Mouse (Mus musculus) liver, embryonic 18 days (tissue): ENCODE data around the gene Fam84a. TPM values are rescaled to one million over a fixed set of nuclear protein-coding genes. Genes with fewer than 3 reads are reported as not detected.

Experiments
- polyA plus RNA-seq: library from polyadenylated mRNA; depleted of rRNA; stranded (reverse); fragments of >200 nt; gene quantifications from 2 replicates; pipeline ENCODE4 v1.2.3, GENCODE M21; 2012; rRNA removed

Fam84a gene
- 0.51 and 0.58 TPM in 2 replicates for polyA plus RNA-seq

DNA sequence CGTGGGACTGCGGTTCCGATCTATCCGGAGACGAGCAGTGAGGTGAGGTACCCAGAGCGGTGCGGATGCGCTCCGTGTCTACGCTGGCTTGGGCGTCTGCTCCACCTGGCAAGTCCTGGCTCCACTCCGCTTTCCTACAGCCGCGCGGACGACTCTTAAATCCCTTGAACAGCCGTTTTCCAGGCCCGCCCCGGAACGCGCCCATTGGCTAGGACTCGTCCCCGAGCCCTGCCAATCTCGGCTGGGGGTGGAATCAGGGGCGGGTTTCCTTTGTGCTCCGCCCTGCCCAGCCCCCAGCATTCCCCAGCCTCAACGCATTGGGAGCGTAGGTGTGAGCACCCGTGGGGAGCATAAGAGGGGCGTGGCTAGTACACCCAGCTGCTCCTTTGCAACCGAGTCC lies at the start of gene Fam84a:
TSS of gene Fam84a (minus strand) at position 134 of the 400 bp plus-strand sequence.

